Mouse (Mus musculus) megakaryocyte progenitor cell, adult 5-6 weeks (primary cell): ENCODE results near the gene Znhit3. TPM values are rescaled to one million over a fixed set of nuclear protein-coding genes. Genes with fewer than 3 reads are reported as not detected.
"Not testable (repeated sequence)": the region's sequence is repeated elsewhere in the genome, so short reads cannot be mapped to it uniquely, and the experiment has no call there.

Source experiments
- ATAC-seq: replicated peaks from 2 replicates; pipeline ENCODE4 v1.8.0; 2016; ENCODE audit warnings: mild to moderate bottlenecking, moderate TSS enrichment, inconsistent platforms; ENCODE audit not compliant: poor library complexity
- total RNA-seq, 2 experiments: library from RNA; stranded (forward) in 1 of 2; stranded (reverse) in 1 of 2; fragments of 157-497, 149-512 nt in 1 of 2; fragments of 200-1000 nt in 1 of 2; gene quantifications; 2 replicates each; pipeline versions ENCODE4 v1.2.3 to v1.2.4; 2015 to 2017

The Znhit3 gene
- total RNA-seq, 2 experiments from 2014 or later = 27.1 to 43.9 TPM

DNA sequence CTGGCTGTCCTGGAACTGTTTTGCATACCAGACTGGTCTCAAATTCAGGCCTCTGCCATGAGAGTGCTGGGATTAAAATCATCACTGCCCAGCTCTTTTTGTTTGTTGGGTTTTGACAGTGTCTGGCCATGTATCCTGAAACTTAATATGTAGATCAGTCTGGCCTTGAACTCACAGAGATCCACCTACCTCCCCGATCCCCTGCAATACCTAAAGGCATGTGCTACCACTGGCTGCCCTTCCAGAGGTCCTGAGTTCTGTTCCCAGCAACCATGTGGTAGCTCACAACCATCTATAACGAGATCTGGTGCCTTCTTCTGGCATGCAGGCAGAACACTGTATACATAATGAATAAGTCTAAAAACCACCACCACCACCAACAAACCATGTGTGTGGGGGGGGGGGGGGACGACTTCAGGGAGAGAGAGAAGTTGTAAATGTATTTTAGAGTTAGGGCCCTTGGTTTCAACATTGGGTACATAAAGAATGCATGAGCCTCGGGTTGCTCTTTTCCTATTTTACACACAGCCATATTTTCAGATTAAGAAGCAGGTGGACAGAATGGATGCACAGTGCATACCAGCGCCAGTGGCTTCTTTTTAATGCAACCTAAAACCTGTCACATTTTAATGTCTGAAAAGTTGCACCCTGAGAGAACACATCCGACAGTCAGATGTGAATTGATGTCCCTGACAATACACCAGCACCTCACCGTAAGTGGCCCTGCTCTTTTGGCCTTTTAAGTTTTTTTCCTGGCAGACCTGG, 37.0 kb downstream of the Znhit3 start:
- no peak for ATAC-seq

DNA sequence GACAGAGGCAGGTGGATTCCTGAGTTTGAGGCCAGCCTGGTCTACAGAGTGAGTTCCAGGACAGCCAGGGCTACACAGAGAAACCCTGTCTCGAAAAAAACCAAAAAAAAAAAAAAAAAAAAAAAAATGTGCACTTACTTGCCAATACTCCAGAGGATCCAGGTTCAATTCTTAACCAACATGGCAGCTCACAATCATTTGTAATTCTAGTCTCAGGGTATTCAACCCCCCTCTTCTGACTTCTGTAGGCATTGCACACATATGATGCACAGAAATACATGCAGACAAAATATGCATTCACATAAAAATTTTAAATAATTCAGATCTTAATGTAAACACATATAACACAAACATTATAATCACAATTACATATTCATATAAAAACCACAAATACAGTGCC, 40.1 kb downstream of the Znhit3 start:
- not testable (repeated sequence) for ATAC-seq

DNA sequence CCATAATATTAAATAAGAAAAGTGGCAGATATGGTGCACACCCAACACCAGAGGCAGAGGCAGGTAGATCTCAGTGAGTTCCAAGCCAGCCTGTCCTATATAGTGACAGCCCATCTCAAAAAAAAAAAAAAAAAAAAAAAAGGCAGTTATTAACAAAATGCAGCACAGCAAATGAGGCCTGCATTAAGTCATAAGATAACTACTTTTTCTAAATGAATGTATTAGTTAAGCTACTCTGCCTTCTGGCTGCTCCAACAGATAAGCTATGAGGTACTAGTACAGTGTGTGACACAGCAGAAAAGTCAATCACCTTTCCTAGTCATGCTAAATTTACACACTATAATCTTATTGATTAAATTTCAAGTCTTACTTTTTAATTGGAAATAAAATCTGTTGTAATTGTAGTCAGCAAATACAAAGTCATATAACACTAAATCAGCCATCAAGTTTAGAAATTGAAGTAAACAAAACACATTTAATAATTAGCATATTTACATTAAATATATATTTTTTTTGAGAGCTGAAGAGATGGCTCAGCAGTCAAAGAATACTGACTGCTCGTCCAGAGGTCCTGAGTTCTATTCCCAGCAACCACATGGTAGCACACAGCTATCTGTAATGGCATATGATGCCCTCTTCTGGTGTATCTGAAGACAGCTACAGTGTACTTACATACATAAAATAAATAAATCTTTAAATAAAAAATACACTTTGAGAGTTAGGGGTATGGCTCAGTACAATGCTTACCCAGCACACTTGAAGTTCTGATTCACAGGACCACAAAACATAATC, 42.9 kb downstream of the Znhit3 start:
- peak; percentile 45 for ATAC-seq

DNA sequence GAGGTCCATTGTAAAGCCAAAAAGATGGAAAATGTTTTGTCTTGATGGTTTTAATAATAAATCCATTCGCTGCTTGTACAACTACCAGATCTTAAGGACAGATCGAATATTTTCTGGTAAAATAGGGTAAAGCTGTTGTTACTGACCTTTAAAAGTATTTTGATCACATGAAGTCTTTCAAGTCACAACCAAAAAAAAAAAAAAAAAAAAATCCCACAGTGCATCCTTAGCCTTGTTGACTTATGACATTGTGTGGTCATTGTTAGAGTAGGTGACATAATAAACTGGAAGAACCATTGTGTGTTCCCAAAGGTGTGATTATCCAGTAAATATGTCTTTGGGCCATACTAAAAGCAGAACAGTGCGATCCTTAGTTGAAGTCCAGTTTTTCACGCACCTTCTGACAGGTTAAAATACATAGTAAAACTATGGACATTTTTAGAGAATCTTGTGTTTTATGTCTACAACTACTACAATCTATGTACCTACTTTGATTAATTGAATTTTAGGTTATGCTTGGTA, 44.6 kb downstream of the Znhit3 start:
- no peak for ATAC-seq

DNA sequence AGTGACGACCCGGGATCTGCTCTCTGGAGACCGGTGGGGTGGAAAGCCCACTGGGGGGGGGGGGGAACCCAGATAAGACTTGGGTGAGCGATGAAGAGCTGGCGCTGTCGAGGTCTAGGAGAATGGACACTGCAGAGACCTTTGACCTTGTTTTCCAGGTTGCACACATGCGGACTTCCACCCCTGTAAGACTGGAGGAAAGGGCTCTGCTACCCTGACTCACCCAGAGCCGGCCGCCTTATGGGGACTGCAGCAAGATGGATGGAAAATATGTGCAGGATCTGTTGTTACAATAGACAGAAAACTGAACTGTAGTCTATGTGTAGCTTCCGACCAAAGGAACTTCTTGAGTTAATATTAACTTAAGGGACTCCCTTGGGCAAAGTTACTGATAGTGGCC, 45.1 kb downstream of the Znhit3 start:
- no peak for ATAC-seq

DNA sequence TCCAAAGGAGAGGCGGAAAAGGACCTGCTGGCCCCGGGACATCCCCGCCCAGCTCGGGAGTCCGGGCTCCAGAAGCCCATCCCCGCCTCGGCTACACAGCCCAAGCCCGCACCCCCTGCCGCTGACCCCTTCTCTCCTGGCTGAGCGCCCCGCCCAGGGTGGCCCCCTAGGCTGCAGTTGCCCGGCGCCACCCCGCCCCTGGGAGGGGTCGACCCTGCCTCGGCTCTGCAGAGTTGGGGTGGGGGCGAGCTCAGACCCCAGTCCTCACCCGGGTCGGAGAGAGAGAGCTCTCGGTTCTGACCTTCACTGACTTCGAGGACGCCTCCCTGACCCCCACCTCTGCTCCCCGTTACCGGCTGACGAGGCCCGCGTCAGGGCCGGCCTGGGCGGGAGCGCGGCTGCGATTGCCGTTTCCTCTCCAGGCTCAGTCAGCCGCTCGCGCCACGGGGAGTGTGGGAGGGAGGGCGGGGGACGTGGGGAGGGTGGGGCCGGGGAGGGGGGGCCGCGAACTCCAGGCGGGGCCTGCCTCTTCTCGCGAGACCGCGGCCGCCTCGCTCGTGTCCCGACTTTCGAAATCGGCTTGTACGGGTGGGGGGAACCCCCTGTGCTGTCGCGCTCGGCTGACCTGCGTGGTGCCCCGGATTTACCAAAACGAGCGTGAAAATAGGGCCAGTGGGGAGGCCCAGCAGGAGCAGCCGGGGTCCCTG, 45.7 kb downstream of the Znhit3 start, which contains the start of gene Ggnbp2:
Gene Ggnbp2, minus strand, starts transcription at position 481 of the 707 bp plus-strand sequence.
- ATAC-seq = peak; percentile 65

DNA sequence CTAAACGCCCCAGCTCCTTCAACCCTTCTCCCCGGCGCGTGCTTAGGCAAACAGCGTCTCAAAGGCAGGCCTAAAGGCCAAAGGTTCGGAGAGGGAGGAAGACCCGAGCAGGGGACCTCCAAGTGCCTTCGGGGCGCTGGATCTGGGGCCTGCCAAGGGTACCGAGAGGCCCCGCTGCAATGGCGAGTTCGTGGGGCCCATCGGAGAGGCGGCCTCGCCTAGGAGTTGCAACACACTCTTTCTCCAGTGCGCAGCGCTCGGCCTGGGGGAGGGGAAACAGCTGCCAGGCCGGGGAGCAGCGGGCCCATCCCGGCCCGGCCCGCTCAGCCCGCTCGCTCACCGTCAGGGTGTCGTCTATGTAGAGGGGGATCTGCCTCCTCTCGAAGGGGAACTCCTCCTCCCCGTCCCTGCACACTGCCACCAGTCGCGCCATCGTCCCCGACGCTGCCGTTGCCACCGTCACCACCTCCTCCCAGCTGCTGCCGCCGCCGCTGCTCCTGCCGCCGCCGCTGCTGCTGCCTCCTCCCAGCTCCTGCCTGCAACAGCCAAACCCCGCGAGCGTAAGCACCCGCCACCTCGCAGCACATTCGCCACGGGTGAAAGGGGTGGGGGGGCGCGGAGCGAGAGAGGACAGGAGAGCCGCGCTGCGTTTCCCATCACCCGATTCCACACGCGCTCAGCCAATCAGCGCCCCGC, 46.5 kb downstream of the Znhit3 start:
- ATAC-seq = peak; percentile 71

DNA sequence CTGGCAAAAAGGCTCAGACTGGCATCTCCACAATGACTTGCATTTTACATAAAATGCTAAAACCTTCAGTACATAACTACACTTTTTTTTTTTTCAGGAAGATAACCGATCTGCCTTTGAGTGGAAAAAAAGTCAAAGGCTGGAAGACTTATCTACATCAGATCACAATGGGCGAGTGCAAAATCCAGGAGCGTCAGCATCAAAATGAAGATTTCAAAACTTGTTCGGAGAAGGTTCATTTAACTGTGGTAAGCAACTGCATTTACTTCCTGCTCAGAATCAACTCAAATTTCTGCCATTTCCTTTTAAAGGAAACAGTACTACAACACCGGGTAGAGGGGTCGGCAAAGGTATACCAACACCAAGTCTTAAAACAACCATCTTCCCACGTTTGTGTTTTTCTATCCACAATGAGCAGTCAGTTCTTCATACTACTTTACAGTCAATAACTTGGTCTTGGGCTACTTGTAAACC, 47.3 kb downstream of the Znhit3 start:
- no peak for ATAC-seq

DNA sequence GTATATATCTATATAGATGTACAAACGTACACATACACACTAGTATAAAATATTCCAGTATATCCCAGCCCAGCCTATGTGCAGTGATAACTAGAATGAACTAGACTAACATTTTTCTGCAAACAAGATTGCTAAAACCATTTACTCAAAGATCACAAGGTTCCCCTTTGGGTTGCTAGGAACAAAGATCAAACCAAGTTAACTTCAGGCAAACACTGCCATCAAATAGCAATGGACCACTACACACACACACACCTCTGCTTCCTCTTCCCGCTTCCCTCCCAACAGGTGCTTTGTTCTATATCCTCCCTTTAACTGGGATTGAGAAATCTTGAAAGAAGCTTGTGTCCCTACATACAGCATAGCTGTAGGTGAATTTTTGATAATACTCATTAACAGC, 48.6 kb downstream of the Znhit3 start:
- ATAC-seq = no peak

DNA sequence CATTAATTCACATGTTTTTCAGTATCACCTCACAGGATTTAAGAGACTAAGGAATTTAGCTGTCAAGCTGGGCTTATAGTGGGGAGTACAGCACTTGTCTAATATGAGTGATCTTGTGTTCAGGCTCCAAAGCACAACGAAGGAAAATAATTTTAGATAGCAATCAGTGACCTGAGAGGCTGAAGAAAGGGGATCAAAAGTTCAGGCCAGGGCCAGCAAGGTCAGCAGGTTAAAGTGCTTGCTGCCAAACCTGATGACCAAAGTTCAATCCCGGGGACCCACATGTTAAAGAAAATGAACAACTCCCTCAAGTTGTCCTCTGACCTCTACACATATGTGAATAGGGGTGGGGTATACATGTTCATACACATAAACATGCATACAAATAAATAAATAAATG, 50.9 kb downstream of the Znhit3 start:
- ATAC-seq = no peak

Other genes with a start within 250 kb of the Znhit3 start
- gene Mrm1, start 96.9 kb downstream of the Znhit3 start, total RNA-seq (2015) = 6.9 and 7.6 TPM in 2 replicates
- 5.2 and 7.8 TPM in 2 replicates for gene Mrm1, start 96.9 kb downstream of the Znhit3 start, total RNA-seq (2017)
- gene Dhrs11, start 87.4 kb downstream of the Znhit3 start, total RNA-seq (2015) = 21.0 and 23.1 TPM in 2 replicates
- 14.7 and 20.1 TPM in 2 replicates for gene Dhrs11, start 87.4 kb downstream of the Znhit3 start, total RNA-seq (2017)
- 118 and 133 TPM in 2 replicates for gene Ggnbp2, start 45.5 kb downstream of the Znhit3 start, total RNA-seq (2015)
- gene Ggnbp2, start 45.5 kb downstream of the Znhit3 start, total RNA-seq (2017) = 114 and 143 TPM in 2 replicates
- 6.6 and 9.0 TPM in 2 replicates for gene Myo19, start 36.2 kb downstream of the Znhit3 start, total RNA-seq (2015)
- 4.3 and 4.5 TPM in 2 replicates for gene Myo19, start 36.2 kb downstream of the Znhit3 start, total RNA-seq (2017)
- 4.6 and 7.0 TPM in 2 replicates for gene Pigw, start 36.1 kb downstream of the Znhit3 start, total RNA-seq (2015)
- 3.3 and 4.1 TPM in 2 replicates for gene Pigw, start 36.1 kb downstream of the Znhit3 start, total RNA-seq (2017)
- not detected in 2 replicates for gene Car4, start 41.4 kb upstream of the Znhit3 start, total RNA-seq (2015)
- not detected in 2 replicates for gene Car4, start 41.4 kb upstream of the Znhit3 start, total RNA-seq (2017)
- gene Usp32, start 223.8 kb upstream of the Znhit3 start, total RNA-seq (2015) = 12.6 and 14.6 TPM in 2 replicates
- 11.1 and 23.8 TPM in 2 replicates for gene Usp32, start 223.8 kb upstream of the Znhit3 start, total RNA-seq (2017)